Mouse (Mus musculus): ENCODE data around the gene Hoxd8. TPM values are rescaled to one million over a fixed set of nuclear protein-coding genes. Genes with fewer than 3 reads are reported as not detected.
A peak's percentile ranks its signal among the peaks of the same experiment; 100 is the strongest.

The Hoxd8 gene
- polyA plus RNA-seq, 1 experiment from 2014 or later = 0.82 TPM

DNA sequence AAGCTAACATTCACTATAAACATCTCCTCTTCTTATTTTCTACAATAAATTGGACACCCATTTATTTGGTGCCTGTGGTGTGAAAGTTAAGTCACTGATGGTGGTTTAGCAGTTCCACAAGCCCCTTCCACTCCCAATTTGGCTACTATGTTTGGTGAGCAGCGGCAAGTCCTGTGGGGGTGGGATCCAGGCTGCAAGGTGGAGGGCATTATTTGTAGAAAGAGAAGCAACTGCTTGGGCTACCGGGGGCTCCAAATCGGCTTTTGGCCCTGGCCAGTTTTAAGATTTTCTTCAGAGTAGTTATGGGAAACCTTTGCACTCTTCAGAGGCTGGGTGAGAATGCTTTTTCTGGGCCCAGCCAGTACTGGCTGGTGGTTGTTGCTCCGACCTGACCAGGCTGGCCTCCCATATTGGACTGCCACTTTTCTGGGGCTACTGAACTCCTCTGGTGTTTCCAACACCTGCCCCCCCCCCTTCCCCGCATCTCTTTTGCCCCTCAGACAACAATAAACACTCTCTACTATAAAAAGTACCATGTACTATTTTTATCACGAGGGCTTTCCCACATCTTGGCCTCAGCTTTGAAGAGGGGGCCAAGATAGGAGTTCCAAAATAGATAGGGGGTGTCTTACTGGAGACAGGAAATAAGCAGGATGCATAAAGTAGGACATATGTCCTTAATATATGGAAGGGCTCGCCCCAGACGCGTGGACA is 27.5 kb downstream of the Hoxd8 start:
- H3K9me3 ChIP-seq (ENCODE audit: control insufficient read depth, low read length) = no peaks in the 10 kb centered on the region
- H3K4me2 ChIP-seq = no peak overlapping the region; the same call in 1 of the 2 replicates
- no peak overlapping the region for H3K9ac ChIP-seq (ENCODE audit: low read depth, low read length)
- H3K4me1 ChIP-seq (replicated peaks; ENCODE audit: control insufficient read depth, insufficient read depth, low read length) = peaks cover 2% of the 10 kb centered on the region; the same call in 1 of the 2 replicates
- no peaks in the 10 kb centered on the region for H3K36me3 ChIP-seq (ENCODE audit: control insufficient read depth, insufficient read depth, low read length)
- no peak for DNase-seq (ENCODE audit: low spot score)
- H3K4me3 ChIP-seq (ENCODE audit: low read depth, low read length) = no peak overlapping the region
- no peak overlapping the region for H3K27ac ChIP-seq (ENCODE audit: low read depth, low read length)
- H3K27me3 ChIP-seq (replicated peaks; ENCODE audit: control insufficient read depth, insufficient read depth, low read length) = peaks cover 98% of the 10 kb centered on the region
- 18% methylated on average over 9 of the region's 9 CpGs for WGBS
- ATAC-seq (replicated peaks; ENCODE audit: low FRiP score) = no peak

DNA sequence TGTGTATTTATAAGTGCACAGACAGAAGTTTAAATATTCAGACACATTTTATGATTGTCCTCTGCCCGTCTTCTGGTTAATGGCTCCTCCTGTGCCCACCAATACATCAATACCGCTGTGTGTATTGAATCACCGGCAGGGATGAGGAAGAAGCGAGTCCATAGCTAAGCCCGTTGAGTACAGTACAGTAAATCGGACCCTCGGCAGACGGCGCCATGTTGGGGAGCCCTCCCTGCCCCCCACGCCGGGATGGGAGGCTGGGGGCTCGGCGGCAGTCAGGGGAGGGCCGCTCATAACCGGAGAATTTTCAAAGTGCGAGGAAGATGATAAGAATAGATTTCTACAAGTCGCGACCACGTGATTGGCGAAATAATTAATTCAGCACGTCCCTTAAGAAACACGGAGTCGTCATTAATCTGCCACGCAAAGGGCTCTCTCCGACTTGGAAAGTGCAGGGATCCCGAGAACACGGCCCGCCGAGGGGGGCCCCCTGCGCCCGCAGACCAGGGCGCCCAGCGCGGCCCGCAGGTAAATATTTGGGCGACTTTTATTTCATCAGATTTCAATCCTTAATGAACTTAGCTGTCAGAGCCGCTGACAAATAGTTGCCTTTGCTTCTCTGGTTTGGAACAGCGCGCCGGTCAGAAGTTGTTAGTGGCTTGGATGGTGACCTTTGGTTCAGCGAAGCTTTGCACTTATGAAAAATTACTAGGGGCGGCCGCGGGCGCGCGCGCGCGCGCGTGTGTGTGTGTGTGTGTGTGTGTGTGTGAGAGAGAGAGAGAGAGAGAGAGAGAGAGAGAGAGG is 28.3 kb downstream of the Hoxd8 start:
- Histone ChIP-seq H3K9ac (ENCODE audit: low read depth, low read length) (no peak overlapping the region), H3K4me2 (peak overlapping the region; percentile 24), H3K27me3 (replicated peaks; ENCODE audit: control insufficient read depth, insufficient read depth, low read length) (peaks cover 98% of the 10 kb centered on the region), H3K27ac (ENCODE audit: low read depth, low read length) (no peak overlapping the region), H3K4me3 (ENCODE audit: low read depth, low read length) (0 out of 2 replicates have a peak overlapping the region, but pooled peaks have one; percentile 6), H3K4me1 (replicated peaks; ENCODE audit: control insufficient read depth, insufficient read depth, low read length) (no peaks in the 10 kb centered on the region; the same call in 1 of the 2 replicates), H3K36me3 (ENCODE audit: control insufficient read depth, insufficient read depth, low read length) (no peaks in the 10 kb centered on the region), H3K9me3 (ENCODE audit: control insufficient read depth, low read length) (no peaks in the 10 kb centered on the region)
- no peak for ATAC-seq (replicated peaks; ENCODE audit: low FRiP score)
- WGBS = 2% methylated on average over 52 of the region's 52 CpGs
- DNase-seq (ENCODE audit: low spot score) = peak; percentile 36

DNA sequence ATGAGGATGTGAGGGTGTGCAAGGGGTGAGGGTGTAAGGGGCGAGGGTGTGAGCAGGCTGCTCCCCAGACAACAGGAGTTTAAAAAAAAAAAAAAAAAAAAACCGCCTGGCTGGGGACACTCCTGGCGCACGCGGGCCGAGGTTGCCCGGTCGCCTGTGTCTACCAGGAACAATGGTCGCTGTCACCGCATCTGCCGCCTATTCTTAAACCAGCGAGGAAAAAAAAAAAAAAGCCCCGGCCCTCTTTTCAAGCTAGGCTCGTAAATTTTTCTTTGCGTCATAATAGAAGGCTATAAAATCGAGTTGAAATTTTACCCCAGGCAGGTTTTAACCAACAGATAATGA is 28.9 kb downstream of the Hoxd8 start:
- peak; percentile 35 for DNase-seq (ENCODE audit: low spot score)
- Histone ChIP-seq H3K27me3 (replicated peaks; ENCODE audit: control insufficient read depth, insufficient read depth, low read length) (peaks cover 98% of the 10 kb centered on the region), H3K4me2 (peak overlapping the region; percentile 24), H3K4me1 (replicated peaks; ENCODE audit: control insufficient read depth, insufficient read depth, low read length) (no peaks in the 10 kb centered on the region; the same call in 1 of the 2 replicates), H3K4me3 (ENCODE audit: low read depth, low read length) (no peak overlapping the region), H3K9me3 (ENCODE audit: control insufficient read depth, low read length) (no peaks in the 10 kb centered on the region), H3K27ac (ENCODE audit: low read depth, low read length) (no peak overlapping the region), H3K36me3 (ENCODE audit: control insufficient read depth, insufficient read depth, low read length) (no peaks in the 10 kb centered on the region), H3K9ac (ENCODE audit: low read depth, low read length) (no peak overlapping the region)
- no peak for ATAC-seq (replicated peaks; ENCODE audit: low FRiP score)
- WGBS = 1% methylated on average over 16 of the region's 16 CpGs

DNA sequence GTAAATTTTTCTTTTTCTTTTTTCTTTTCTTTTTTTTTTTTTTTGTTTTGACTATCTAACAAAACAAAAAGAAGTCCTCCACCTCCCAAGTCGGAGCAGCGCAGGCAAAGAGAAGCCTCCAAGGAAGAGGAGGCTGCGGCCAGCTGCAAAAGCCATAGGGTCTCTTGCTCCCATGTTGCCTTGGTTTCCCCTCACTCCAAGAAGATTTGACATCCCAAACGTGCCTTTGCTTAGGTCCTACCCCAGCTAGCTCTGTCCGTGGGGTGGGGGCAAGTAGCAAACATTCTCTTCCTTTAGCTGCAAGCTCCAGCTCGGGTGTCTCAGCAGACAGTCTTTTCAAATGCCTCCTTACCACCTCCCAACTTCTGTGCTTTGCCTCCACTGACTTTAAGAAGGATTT is 29.4 kb downstream of the Hoxd8 start:
- 3% methylated on average over 6 of the region's 6 CpGs for WGBS
- Histone ChIP-seq H3K36me3 (ENCODE audit: control insufficient read depth, insufficient read depth, low read length) (no peaks in the 10 kb centered on the region), H3K9me3 (ENCODE audit: control insufficient read depth, low read length) (no peaks in the 10 kb centered on the region), H3K4me2 (no peak overlapping the region), H3K27me3 (replicated peaks; ENCODE audit: control insufficient read depth, insufficient read depth, low read length) (peaks cover 98% of the 10 kb centered on the region), H3K4me1 (replicated peaks; ENCODE audit: control insufficient read depth, insufficient read depth, low read length) (no peaks in the 10 kb centered on the region; the same call in 1 of the 2 replicates), H3K9ac (ENCODE audit: low read depth, low read length) (no peak overlapping the region), H3K4me3 (ENCODE audit: low read depth, low read length) (no peak overlapping the region), H3K27ac (ENCODE audit: low read depth, low read length) (no peak overlapping the region)
- DNase-seq (ENCODE audit: low spot score) (peak; percentile 32), ATAC-seq (replicated peaks; ENCODE audit: low FRiP score) (no peak)

DNA sequence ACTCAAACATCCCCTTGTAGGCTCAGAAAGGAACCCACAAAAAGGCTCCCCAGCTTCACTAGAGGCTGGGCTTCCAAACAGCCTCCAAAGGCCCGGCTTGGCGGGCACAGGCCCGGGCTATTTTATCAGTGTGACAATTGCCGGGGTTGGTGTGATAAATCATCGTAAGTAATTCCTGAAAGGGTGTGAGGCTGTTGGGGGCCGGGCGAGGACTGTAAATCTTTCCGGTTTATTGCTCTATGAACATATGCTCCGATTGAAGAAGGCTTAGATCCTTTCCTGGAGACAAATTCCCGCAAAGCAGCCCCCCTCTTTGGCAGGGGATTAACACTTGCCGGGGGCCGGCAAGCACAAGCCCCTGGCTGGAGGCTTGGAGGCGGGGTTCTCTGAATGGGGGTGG is 30.0 kb downstream of the Hoxd8 start:
- WGBS = 5% methylated on average over 13 of the region's 13 CpGs
- Histone ChIP-seq H3K4me1 (replicated peaks; ENCODE audit: control insufficient read depth, insufficient read depth, low read length) (no peaks in the 10 kb centered on the region; the same call in 1 of the 2 replicates), H3K27me3 (replicated peaks; ENCODE audit: control insufficient read depth, insufficient read depth, low read length) (peaks cover 98% of the 10 kb centered on the region), H3K9ac (ENCODE audit: low read depth, low read length) (no peak overlapping the region), H3K36me3 (ENCODE audit: control insufficient read depth, insufficient read depth, low read length) (no peaks in the 10 kb centered on the region), H3K27ac (ENCODE audit: low read depth, low read length) (no peak overlapping the region), H3K4me3 (ENCODE audit: low read depth, low read length) (no peak overlapping the region), H3K9me3 (ENCODE audit: control insufficient read depth, low read length) (no peaks in the 10 kb centered on the region), H3K4me2 (no peak overlapping the region)
- no peak for ATAC-seq (replicated peaks; ENCODE audit: low FRiP score)
- peak; percentile 36 for DNase-seq (ENCODE audit: low spot score)

DNA sequence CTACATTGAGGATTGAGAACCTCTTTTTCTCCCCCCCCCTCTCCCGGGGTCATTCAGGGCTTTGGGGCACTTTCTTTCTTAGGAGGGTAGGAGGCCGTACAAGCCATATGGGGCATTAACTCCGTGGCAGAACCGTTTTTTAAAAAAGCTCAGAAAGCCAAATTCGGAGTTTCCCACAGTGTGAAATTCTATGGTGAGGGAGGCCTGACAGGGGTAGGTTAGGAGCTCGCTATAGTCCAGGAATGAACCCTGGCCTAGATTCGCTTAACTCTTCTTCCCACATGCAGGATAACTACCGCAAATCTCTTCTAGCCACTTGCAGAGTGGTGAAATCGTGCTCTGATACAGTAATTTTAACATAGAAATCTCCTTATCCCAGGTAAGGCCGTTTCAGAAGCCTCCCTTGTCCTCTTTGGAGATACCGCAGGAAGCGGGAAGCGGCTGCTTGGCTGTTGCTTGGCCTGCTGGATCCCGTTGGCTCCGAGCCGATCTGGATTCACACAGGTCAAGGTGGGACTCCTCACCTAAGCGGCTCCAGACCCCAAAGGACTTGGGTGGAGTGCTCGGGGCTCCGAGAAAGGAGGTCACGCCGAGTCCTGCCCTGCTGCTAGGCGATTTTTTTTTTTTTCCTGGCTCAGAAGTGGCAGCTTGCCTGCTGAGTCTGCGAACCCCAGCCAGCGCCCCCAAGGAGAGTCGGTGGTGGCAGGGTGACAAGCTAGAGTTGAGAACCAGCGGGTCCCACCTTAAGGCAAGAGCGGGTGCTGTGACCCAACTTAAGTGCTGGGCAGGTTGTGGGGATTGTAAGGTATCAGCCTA is 30.8 kb downstream of the Hoxd8 start:
- H3K4me2 ChIP-seq = no peak overlapping the region; the same call in 1 of the 2 replicates

DNA sequence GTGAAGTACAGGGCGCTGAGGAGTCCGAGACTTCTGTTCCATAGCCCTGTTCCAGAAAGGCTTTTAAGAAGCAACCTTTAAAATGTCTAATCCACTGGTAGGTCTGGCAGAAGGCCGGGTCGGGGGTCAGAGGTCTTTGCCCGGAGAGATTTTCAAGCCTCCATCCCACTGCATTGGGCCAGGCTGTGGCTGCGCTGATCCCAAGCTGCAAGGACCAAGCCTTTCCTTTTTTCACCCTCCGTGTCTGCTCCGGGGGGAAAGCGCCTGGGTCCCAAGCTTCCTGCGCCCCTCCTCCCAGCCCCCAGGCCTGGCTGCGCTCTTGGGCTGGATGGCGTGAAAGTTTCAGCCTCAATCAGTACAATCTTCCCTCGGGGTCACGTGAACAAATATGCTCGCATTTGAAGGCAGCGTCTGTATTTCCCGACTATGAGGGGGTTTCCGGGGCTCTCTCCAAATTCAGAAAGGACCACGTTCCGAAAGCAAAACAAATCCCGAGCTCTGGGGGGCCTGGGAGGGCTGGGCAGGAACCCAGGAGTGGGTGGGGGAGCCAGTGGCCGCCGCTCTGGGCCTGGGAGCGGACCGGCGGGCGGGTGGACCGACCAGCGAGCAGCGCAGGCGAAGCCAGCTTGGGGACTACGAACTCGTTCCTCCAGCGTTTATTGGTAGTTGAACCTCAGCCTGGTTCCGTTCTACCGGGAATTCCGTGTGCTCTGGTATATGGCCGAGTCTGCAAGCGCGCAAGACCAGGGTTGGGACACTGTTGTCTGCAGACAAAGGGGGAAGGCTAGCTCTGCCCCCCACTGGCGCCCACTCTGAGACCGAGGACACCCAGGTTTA is 31.7 kb downstream of the Hoxd8 start:
- peak overlapping the region; percentile 32 for H3K4me2 ChIP-seq
- DNase-seq (ENCODE audit: low spot score) (peak; percentile 42), ATAC-seq (replicated peaks; ENCODE audit: low FRiP score) (no peak)
- no peak overlapping the region for H3K9ac ChIP-seq (ENCODE audit: low read depth, low read length)
- H3K4me3 ChIP-seq (ENCODE audit: low read depth, low read length) = peak overlapping the region; percentile 19; the same call in 1 of the 2 replicates
- H3K9me3 ChIP-seq (ENCODE audit: control insufficient read depth, low read length) = no peaks in the 10 kb centered on the region
- no peaks in the 10 kb centered on the region for H3K36me3 ChIP-seq (ENCODE audit: control insufficient read depth, insufficient read depth, low read length)
- no peaks in the 10 kb centered on the region; the same call in 1 of the 2 replicates for H3K4me1 ChIP-seq (replicated peaks; ENCODE audit: control insufficient read depth, insufficient read depth, low read length)
- H3K27ac ChIP-seq (ENCODE audit: low read depth, low read length) = no peak overlapping the region
- peaks cover 100% of the 10 kb centered on the region for H3K27me3 ChIP-seq (replicated peaks; ENCODE audit: control insufficient read depth, insufficient read depth, low read length)
- 2% methylated on average over 42 of the region's 42 CpGs for WGBS

More for the DNA sequence above, 30.8 kb downstream of the Hoxd8 start:
- no peaks in the 10 kb centered on the region; the same call in 1 of the 2 replicates for H3K4me1 ChIP-seq (replicated peaks; ENCODE audit: control insufficient read depth, insufficient read depth, low read length)
- no peak overlapping the region for H3K27ac ChIP-seq (ENCODE audit: low read depth, low read length)
- ATAC-seq (replicated peaks; ENCODE audit: low FRiP score) = no peak
- H3K4me3 ChIP-seq (ENCODE audit: low read depth, low read length) = no peak overlapping the region
- H3K27me3 ChIP-seq (replicated peaks; ENCODE audit: control insufficient read depth, insufficient read depth, low read length) = peaks cover 100% of the 10 kb centered on the region
- no peak overlapping the region for H3K9ac ChIP-seq (ENCODE audit: low read depth, low read length)
- 6% methylated on average over 27 of the region's 27 CpGs for WGBS
- DNase-seq (ENCODE audit: low spot score) = peak; percentile 42
- no peaks in the 10 kb centered on the region for H3K36me3 ChIP-seq (ENCODE audit: control insufficient read depth, insufficient read depth, low read length)
- no peaks in the 10 kb centered on the region for H3K9me3 ChIP-seq (ENCODE audit: control insufficient read depth, low read length)

Measured in liver, embryonic 11.5 days (tissue).